Mouse (Mus musculus) limb, embryonic 14.5 days (tissue): ENCODE measurements around the gene Smco2. TPM values are rescaled to one million over a fixed set of nuclear protein-coding genes. Genes with fewer than 3 reads are reported as not detected.

Source experiments
- ATAC-seq: fragments of 200-750 bp; cut with Nextera tagmentation; 2 replicates; pipeline ENCODE4 v1.8.0; 2017; ENCODE audit warnings: low read depth, moderate number of reproducible peaks, moderate TSS enrichment; ENCODE audit not compliant: low FRiP score
- DNase-seq: peaks from one replicate; pipeline ENCODE4 v3.0.0-alpha.2; 2015; ENCODE audit warnings: low spot score
- H3K27ac ChIP-seq: fragments of 300-500 bp; sonication (generic); replicated peaks from 2 replicates; pipeline ENCODE4 v1.5.1; 2014; ENCODE audit warnings: low read depth, mild to moderate bottlenecking, low read length, moderate library complexity, mixed read lengths
- H3K27me3 ChIP-seq: fragments of 300-500 bp; sonication (generic); 2 replicates; pipeline ENCODE4 v1.6.1; 2014; ENCODE audit warnings: low read length, mixed read lengths; ENCODE audit not compliant: control insufficient read depth, insufficient read depth
- H3K36me3 ChIP-seq: fragments of 300-500 bp; sonication (generic); 2 replicates; pipeline ENCODE4 v1.6.1; 2014; ENCODE audit warnings: mild to moderate bottlenecking, low read length, moderate library complexity, mixed read lengths; ENCODE audit not compliant: control insufficient read depth, insufficient read depth
- H3K4me1 ChIP-seq: fragments of 300-500 bp; sonication (generic); 2 replicates; pipeline ENCODE4 v1.6.1; 2014; ENCODE audit warnings: antibody characterized with exemption, low read length, mixed read lengths; ENCODE audit not compliant: control insufficient read depth, insufficient read depth
- H3K4me2 ChIP-seq: fragments of 300-500 bp; sonication (generic); replicated peaks from 2 replicates; pipeline ENCODE4 v1.6.1; 2014; ENCODE audit warnings: low read depth, mild to moderate bottlenecking, low read length, moderate library complexity; ENCODE audit not compliant: severe bottlenecking
- H3K4me3 ChIP-seq: fragments of 300-500 bp; sonication (generic); replicated peaks from 2 replicates; pipeline ENCODE4 v1.5.1; 2014; ENCODE audit warnings: low read length
- H3K9ac ChIP-seq: fragments of 300-500 bp; sonication (generic); 2 replicates; pipeline ENCODE4 v1.6.1; 2014; ENCODE audit warnings: mild to moderate bottlenecking, low read depth, low read length, moderate library complexity; ENCODE audit not compliant: severe bottlenecking
- H3K9me3 ChIP-seq: fragments of 300-500 bp; sonication (generic); 2 replicates; pipeline ENCODE4 v1.6.1; 2016; ENCODE audit warnings: low read length; ENCODE audit not compliant: control insufficient read depth
- POLR2A ChIP-seq: fragments of 200-500 bp; IDR thresholded peaks from 2 replicates; pipeline ENCODE4 v1.8.0; 2012; ENCODE audit warnings: inconsistent platforms, mild to moderate bottlenecking, moderate library complexity, borderline replicate concordance; ENCODE audit not compliant: insufficient read depth, insufficient read length; ENCODE audit errors: extremely low read depth
- WGBS: fragments of 180-500 bp; shearing (Covaris S2); extraction: QIAGEN DNeasy Blood & Tissue Kit; methylation state at CpG from one replicate; pipeline ENCODE4 v1.1.7; 2014; 5-methylcytosine and 5-hydroxymethylcytosine counted together
- polyA plus RNA-seq, 2 experiments: library from polyadenylated mRNA; depleted of rRNA in 1 of 2; stranded (reverse) in 1 of 2; unstranded in 1 of 2; fragments of >200 nt; fragmentation: Nextera tagmentation in 1 of 2; extraction: Ambion mirVana in 1 of 2; gene quantifications; 2 replicates each; pipeline versions ENCODE4 v1.2.1 to v1.2.3; 2012 to 2014

Smco2 gene
- polyA plus RNA-seq, 2 experiments: not detected

DNA sequence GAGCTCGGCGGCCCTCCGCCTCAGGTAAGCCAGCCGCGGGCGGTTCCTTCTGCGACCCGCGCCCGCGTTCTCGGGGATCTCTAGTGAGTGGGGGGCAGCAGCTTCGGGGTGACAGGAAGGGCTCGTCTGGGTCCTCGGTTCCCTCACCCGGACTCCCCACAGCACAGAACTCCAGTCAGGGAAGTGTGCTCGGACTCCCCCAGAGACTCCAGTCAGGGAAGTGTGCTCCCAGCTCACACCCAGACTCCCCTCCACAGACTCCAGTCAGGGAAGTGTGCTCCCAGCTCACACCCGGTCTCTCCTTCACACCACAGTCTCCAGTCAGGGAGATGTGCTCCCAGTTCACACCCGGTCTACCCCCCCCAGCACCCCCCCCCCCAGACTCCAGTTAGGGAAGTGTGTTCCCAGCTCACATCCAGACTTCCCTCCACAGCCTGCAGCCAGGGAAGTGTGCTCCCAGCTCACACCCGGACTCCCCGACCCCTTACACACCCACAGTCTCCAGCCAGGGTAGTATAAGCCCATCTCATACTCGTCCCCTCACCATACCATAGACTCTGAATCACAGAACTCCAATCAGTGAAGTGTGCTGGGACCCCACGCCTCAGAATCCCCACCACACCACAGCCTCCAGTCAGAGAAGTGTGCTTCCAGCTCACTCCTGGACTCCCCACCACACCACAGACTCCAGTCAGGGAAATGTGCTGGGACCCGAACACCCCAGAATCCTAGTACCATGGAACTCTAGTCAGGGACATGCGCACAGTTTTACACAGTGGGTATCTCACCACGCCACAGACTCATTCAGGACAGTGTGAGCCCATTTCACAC lies 39.0 kb downstream of the Smco2 start:
- Histone ChIP-seq H3K9ac (peak overlapping the region; percentile 87), H3K9me3 (no peaks in the 10 kb centered on the region), H3K36me3 (no peaks in the 10 kb centered on the region), H3K4me2 (peak overlapping the region; percentile 85), H3K4me1 (peaks cover 37% of the 10 kb centered on the region), H3K4me3 (peak overlapping the region; percentile 89), H3K27ac (peak overlapping the region; percentile 81), H3K27me3 (no peaks in the 10 kb centered on the region)
- no peak for TF ChIP-seq POLR2A
- ATAC-seq (peak; percentile 24), DNase-seq (no peak)
- 7% methylated on average over 24 of the region's 26 CpGs for WGBS

DNA sequence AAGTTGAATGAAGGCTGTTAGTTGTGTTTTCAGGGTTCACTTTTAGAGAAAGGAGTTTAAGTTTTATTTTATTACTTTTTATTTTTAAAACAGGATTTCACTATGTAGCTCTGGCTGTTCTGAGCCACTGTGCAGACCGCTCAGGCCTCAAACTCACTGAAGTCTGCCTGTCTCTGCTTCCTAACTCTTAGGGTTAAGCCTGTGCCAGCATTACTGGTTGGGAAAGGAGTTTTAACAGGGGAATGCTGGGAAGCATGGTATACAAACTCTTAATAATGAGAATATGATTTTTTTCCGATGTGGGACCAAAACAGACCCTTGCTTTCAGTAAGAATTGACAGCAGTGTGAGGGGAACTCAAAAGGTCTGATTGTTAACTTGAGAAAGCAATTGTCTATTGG lies 40.3 kb downstream of the Smco2 start:
- WGBS: 53% methylated on average over 2 of the region's 2 CpGs
- no peak for ATAC-seq
- no peaks in the 10 kb centered on the region for H3K27me3 ChIP-seq
- peak overlapping the region; percentile 53 for H3K27ac ChIP-seq
- H3K9ac ChIP-seq: peak overlapping the region; percentile 29
- no peak for DNase-seq
- H3K4me1 ChIP-seq: peaks cover 41% of the 10 kb centered on the region
- TF ChIP-seq POLR2A: no peak
- peak overlapping the region; percentile 89 for H3K4me3 ChIP-seq
- no peaks in the 10 kb centered on the region for H3K36me3 ChIP-seq
- peak overlapping the region; percentile 85 for H3K4me2 ChIP-seq
- H3K9me3 ChIP-seq: no peaks in the 10 kb centered on the region

DNA sequence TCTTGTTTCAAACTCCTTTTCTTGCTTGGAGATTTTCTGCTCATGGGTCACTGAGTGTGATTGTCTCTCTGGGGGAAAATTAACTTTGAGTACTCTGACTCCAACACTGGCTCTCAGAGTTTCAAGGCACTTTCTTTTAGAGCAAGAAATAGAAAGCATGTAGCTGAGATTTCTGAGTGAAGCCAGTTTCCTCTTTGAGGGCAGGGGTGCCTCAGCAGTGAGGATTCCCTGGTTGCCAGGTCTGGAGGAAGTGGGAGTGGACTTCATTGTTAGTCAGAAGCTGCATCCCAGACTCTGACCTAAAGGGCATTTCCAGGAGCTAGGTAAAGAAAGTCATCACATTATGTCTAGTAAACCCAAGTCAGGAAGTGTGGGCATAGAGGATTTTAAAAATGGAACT lies 40.7 kb downstream of the Smco2 start:
- peak overlapping the region; percentile 85 for H3K4me2 ChIP-seq
- ATAC-seq (no peak), DNase-seq (no peak)
- no peak for TF ChIP-seq POLR2A
- peak overlapping the region; percentile 29 for H3K9ac ChIP-seq
- H3K36me3 ChIP-seq: no peaks in the 10 kb centered on the region
- no peaks in the 10 kb centered on the region for H3K27me3 ChIP-seq
- H3K4me1 ChIP-seq: peaks cover 41% of the 10 kb centered on the region
- peak overlapping the region; percentile 89 for H3K4me3 ChIP-seq
- peak overlapping the region; percentile 53 for H3K27ac ChIP-seq
- H3K9me3 ChIP-seq: no peaks in the 10 kb centered on the region

DNA sequence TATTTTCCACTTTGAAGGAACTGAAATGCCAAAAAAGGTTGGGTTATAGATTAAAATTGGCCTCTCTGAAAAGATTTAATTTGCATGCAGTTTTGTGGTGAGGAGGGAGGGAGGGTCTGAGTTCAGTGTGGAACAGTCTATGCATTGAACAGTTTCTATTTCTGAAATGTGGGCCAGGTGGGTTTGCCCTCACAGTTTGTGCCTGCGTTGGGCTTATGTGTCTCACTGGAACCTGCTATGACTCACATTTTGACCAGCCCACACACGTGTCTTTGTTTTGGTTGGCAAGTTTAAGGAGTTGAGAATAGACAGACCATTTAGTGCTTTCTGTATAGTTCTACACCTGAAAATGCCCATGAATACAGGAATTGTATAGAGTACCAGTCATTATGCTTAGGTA lies 44.0 kb downstream of the Smco2 start:
- Histone ChIP-seq H3K36me3 (no peaks in the 10 kb centered on the region), H3K4me2 (no peak overlapping the region), H3K27ac (no peak overlapping the region), H3K4me1 (peaks cover 38% of the 10 kb centered on the region), H3K9ac (no peak overlapping the region), H3K9me3 (no peaks in the 10 kb centered on the region), H3K27me3 (no peaks in the 10 kb centered on the region), H3K4me3 (no peak overlapping the region)
- no peak for TF ChIP-seq POLR2A
- peak; percentile 55 for ATAC-seq
- DNase-seq: peak; percentile 33
- 33% methylated on average over 2 of the region's 2 CpGs for WGBS

DNA sequence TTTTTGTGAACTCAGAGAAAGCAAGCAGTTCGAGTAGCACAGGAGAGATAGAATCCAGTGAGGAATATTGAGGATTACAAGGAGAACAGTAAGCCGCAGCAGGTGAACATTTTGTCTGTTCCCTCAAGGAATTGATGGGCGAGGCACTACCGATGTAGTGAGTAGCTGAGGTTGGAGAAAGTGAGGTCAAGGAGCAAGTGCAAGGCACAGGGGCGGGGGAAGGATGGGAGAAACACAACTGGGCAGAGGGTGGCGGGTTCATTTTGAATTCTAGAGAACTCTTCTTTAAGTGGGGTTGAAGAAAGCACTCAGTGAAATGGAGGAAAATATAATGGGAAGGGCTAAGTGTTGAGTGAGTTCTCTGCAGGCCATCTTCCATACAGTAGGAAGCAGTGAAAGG lies 48.8 kb downstream of the Smco2 start:
- 84% methylated on average over 6 of the region's 6 CpGs for WGBS
- DNase-seq: no peak
- H3K9me3 ChIP-seq: no peaks in the 10 kb centered on the region

More for the DNA sequence above, 48.8 kb downstream of the Smco2 start:
- no peaks in the 10 kb centered on the region for H3K36me3 ChIP-seq
- no peak overlapping the region for H3K4me2 ChIP-seq
- H3K4me3 ChIP-seq: no peak overlapping the region
- no peak overlapping the region for H3K27ac ChIP-seq
- ATAC-seq: no peak
- no peak for TF ChIP-seq POLR2A
- H3K9ac ChIP-seq: no peak overlapping the region
- no peaks in the 10 kb centered on the region for H3K27me3 ChIP-seq
- H3K4me1 ChIP-seq: peaks cover 6% of the 10 kb centered on the region
